Mouse (Mus musculus): Measurements from ENCODE around the gene Sycp2l. TPM values are rescaled to one million over a fixed set of nuclear protein-coding genes. Genes with fewer than 3 reads are reported as not detected.
A peak's percentile ranks its signal among the peaks of the same experiment; 100 is the strongest.

Gene Sycp2l
- polyA plus RNA-seq, 1 experiment from 2014 or later, result not detected

DNA sequence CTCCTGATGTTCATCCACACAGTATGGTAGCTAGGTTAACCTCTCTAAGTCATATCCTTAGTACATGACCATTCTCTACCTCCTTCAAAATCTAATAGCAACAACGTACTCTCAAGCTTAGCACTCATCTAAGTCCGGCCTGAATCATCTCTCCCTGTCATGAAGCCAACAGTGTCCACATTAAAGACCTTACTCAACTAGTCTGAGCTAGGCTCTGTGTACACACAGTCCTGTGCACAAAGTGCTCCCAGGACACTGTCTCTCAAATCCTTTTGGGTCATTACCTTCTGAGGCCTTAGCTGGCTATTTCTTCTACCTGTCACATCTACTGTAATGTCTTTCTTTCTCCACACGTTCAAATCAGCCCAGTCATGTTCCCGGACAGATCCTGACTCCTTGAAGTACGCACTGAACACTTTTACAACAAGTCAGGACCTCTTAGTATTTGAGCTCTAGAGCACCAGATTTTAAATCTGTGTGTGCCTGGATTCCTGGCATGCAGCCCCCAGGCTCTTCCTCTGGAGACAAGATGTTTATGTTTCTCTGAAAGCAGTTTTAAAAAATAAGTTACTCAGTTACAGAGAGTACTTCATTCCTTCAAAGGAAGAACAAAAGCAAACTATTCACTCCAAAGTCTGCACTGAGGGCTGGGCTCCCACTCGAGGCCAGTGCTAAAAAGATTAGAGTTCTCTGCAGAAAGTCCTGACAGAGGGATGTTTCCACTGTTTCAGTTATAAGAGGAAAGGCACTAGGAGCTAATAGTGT is 98.6 kb downstream of the Sycp2l start:
- 75% methylated on average over 6 of the region's 6 CpGs for WGBS
- no peak overlapping the region for H3K9ac ChIP-seq
- no peak for ATAC-seq (ENCODE audit: low read depth)
- H3K4me3 ChIP-seq, result no peak overlapping the region
- peaks cover 17% of the 10 kb centered on the region for H3K4me1 ChIP-seq (replicated peaks)
- H3K27ac ChIP-seq (replicated peaks), result no peak overlapping the region
- no peaks in the 10 kb centered on the region for H3K36me3 ChIP-seq
- no peaks in the 10 kb centered on the region for H3K27me3 ChIP-seq
- no peaks in the 10 kb centered on the region for H3K9me3 ChIP-seq
- no peak overlapping the region for H3K4me2 ChIP-seq

DNA sequence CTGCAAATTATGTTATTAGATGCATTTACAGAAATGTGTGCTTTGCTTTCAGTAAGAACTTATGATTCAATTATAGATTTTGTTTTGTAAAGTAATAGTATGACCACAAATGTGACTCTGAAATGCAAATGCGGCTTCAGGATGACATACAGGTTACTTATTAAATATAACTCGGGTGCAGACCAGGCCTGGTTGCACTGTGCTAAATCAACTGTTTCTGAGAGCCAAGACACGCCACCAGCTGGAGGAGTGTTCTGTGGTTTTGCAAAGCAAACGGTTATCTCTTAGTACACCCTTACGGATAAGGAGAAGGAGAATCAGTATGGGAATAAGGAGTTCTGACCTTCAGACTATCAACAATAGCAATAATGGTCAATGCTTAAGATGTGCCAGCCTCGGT is 101.6 kb downstream of the Sycp2l start:
- ATAC-seq (ENCODE audit: low read depth), result no peak
- Histone ChIP-seq H3K36me3 (no peaks in the 10 kb centered on the region), H3K27ac (replicated peaks) (no peak overlapping the region), H3K4me2 (no peak overlapping the region), H3K4me3 (no peak overlapping the region), H3K4me1 (replicated peaks) (peaks cover 31% of the 10 kb centered on the region), H3K9me3 (peaks cover 1% of the 10 kb centered on the region; the same call in 1 of the 2 replicates), H3K9ac (no peak overlapping the region), H3K27me3 (no peaks in the 10 kb centered on the region)
- WGBS, result 85% methylated on average over 6 of the region's 6 CpGs

DNA sequence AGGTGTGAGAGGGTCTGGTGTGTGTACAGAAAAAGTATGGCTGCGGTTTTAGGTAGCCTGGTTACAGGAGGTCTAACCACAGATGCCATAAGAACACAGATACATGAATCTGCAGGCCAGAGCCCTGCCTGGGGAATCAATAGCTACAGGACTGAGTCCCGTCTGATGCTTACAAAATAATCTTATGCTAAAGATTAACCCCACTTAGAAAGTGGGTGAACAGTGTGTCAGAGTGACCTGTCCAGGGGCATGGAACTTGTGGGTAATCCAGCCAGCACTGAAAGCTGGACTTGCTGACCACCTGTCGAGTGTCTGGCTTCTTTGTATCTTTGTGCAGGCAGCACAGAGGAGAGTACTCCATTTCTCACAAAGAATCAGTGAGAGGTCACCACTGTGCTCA is 102.1 kb downstream of the Sycp2l start:
- H3K4me3 ChIP-seq, result no peak overlapping the region
- H3K36me3 ChIP-seq, result no peaks in the 10 kb centered on the region
- no peak overlapping the region for H3K9ac ChIP-seq
- H3K27me3 ChIP-seq, result no peaks in the 10 kb centered on the region
- no peak overlapping the region for H3K4me2 ChIP-seq
- ATAC-seq (ENCODE audit: low read depth), result no peak
- H3K4me1 ChIP-seq (replicated peaks), result peaks cover 30% of the 10 kb centered on the region
- WGBS, result 80% methylated on average over 3 of the region's 3 CpGs
- peaks cover 7% of the 10 kb centered on the region; the same call in 1 of the 2 replicates for H3K9me3 ChIP-seq
- H3K27ac ChIP-seq (replicated peaks), result no peak overlapping the region

DNA sequence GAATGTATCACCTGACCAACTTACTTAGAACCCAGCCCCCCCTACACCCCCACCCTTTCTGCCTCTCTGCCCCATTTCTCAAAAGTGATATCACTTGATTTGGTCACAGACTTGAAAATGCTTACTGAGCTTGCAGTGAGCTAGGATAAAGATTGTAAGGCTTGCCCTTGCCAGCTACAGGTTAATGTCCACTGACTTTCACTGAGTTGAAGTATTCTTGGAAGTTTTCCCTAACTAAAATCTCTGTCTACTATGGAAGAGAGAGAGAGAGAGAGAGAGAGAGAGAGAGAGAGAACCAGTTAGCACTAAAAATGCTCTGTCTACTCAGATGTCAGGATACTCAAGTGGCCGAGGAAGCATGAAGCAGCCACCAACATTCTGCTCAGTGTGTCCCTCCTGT is 104.9 kb downstream of the Sycp2l start:
- peaks cover 14% of the 10 kb centered on the region for H3K4me1 ChIP-seq (replicated peaks)
- WGBS, result 41% methylated on average over 1 of the region's 1 CpGs
- no peak overlapping the region for H3K9ac ChIP-seq

DNA sequence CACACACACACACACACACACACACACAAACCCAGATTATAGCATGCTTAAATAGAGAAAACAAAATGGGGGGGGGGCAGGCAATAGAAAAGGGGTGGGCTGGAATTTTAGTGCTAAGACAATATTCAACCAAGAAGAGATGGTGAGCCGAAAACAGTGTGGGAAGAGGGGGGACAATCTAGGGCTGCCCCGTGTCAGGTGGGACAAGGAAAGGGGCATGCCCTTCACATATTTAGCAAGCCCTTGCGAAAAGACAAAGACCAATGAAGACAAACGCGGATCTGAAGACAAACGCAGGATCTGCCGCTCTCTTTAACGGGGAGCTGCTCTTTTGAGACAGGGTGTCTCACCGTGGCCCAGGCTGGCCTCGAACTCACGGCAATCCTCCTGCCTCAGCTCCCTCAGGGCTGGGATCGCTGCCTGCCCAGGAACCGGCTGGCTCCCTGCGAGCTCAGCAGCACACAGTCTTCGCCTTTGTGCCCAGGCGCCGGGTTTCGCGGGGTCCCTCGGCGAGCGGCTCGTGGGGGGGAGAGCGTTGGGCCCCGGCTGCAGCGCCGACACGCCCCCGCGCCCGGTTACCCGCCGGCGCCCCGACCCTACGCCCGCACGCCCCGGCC is 105.7 kb downstream of the Sycp2l start:
- no peaks in the 10 kb centered on the region for H3K36me3 ChIP-seq
- peak; percentile 90 for ATAC-seq (ENCODE audit: low read depth)
- peak overlapping the region; percentile 74 for H3K4me3 ChIP-seq
- H3K27ac ChIP-seq (replicated peaks), result peak overlapping the region; percentile 80
- H3K9ac ChIP-seq, result peak overlapping the region; percentile 91
- peaks cover 20% of the 10 kb centered on the region for H3K9me3 ChIP-seq
- H3K27me3 ChIP-seq, result no peaks in the 10 kb centered on the region
- H3K4me2 ChIP-seq, result peak overlapping the region; percentile 59
- 1% methylated on average over 39 of the region's 39 CpGs for WGBS
- peaks cover 14% of the 10 kb centered on the region for H3K4me1 ChIP-seq (replicated peaks)

More for the DNA sequence above, 104.9 kb downstream of the Sycp2l start:
- H3K4me2 ChIP-seq, result peak overlapping the region; percentile 59
- peak overlapping the region; percentile 74 for H3K4me3 ChIP-seq
- H3K36me3 ChIP-seq, result no peaks in the 10 kb centered on the region
- H3K27ac ChIP-seq (replicated peaks), result no peak overlapping the region
- H3K27me3 ChIP-seq, result no peaks in the 10 kb centered on the region
- ATAC-seq (ENCODE audit: low read depth), result no peak
- peaks cover 20% of the 10 kb centered on the region for H3K9me3 ChIP-seq

DNA sequence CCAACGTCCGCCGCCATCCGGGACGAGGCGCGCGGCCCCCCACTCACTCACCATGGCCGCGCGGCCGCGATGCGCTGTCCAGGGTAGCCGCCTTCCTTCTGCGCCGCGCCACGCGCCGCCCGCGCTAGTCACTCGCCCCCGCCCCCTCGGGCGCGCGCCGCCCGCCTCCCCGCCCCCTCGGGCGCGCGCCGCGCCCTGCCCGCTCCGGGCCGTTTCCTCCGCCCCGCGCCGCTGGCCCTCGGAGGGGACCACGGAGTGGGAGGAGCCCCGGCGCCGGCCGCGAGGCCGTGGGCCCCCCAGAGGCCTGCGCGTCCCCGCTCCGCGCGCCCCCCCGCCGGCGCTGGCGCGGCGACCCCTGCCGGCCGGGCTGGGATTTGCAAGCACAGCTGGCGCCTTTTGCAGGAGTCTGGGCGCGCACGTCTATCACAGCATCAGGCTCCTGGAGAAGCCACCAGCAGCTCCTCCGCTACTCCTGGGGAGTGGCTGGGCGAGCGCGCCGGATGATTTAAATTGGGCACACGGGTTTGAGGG is 106.3 kb downstream of the Sycp2l start, which contains the start of gene Elovl2:
TSS of gene Elovl2 (minus strand) at position 102 of the 531 bp plus-strand sequence.
- peak; percentile 97 for ATAC-seq (ENCODE audit: low read depth)
- H3K27me3 ChIP-seq, result no peaks in the 10 kb centered on the region
- peak within 1 kb of the TSS; percentile 91 for H3K9ac ChIP-seq
- WGBS, result 1% methylated on average over 65 of the region's 77 CpGs
- H3K27ac ChIP-seq (replicated peaks), result peak within 1 kb of the TSS; percentile 80
- H3K4me3 ChIP-seq, result peak within 1 kb of the TSS; percentile 74
- H3K36me3 ChIP-seq, result no peaks in the 10 kb centered on the region
- peak within 1 kb of the TSS; percentile 59 for H3K4me2 ChIP-seq
- H3K9me3 ChIP-seq, result peaks cover 20% of the 10 kb centered on the region
- peaks cover 14% of the 10 kb centered on the region for H3K4me1 ChIP-seq (replicated peaks)

Other genes starting within 250 kb of the Sycp2l start
- 56.8 and 64.7 TPM in 2 replicates for gene Pak1ip1, start 113.3 kb upstream of the Sycp2l start, polyA plus RNA-seq (2015; fragmentation: Nextera tagmentation; extraction: Ambion mirVana)
- 147 TPM in 2 replicates for gene Tmem14c, start 98.0 kb upstream of the Sycp2l start, polyA plus RNA-seq (2015; fragmentation: Nextera tagmentation; extraction: Ambion mirVana)
- gene Mak, start 34.6 kb upstream of the Sycp2l start, polyA plus RNA-seq (2015; fragmentation: Nextera tagmentation; extraction: Ambion mirVana), result 0.25 and 0.84 TPM in 2 replicates
- not detected in 2 replicates for gene Gcm2, start 3.3 kb upstream of the Sycp2l start, polyA plus RNA-seq (2015; fragmentation: Nextera tagmentation; extraction: Ambion mirVana)
- 36.4 and 43.4 TPM in 2 replicates for gene Elovl2, start 106.1 kb downstream of the Sycp2l start, polyA plus RNA-seq (2015; fragmentation: Nextera tagmentation; extraction: Ambion mirVana)
- 22.4 and 22.7 TPM in 2 replicates for gene Smim13, start 135.5 kb downstream of the Sycp2l start, polyA plus RNA-seq (2015; fragmentation: Nextera tagmentation; extraction: Ambion mirVana)
- not detected in 2 replicates for gene Gm17364, start 159.7 kb downstream of the Sycp2l start, polyA plus RNA-seq (2015; fragmentation: Nextera tagmentation; extraction: Ambion mirVana)

Measured in neural tube, embryonic 13.5 days (tissue).